Comparison of ENCODE assay signal across 8 mouse cellular contexts in genomic region chr13:23436231-23436661, GRCm38 (mm10). TPM values are rescaled to one million over a fixed set of nuclear protein-coding genes. Genes with fewer than 3 reads are reported as not detected.
DNase-seq lines count a peak whose midpoint lies in the region; ATAC-seq lines count a peak whose summit lies in the region.

No protein-coding gene starts in this region.

- no peak overlapping the region for H3K27ac ChIP-seq in forebrain, embryonic 15.5 days (replicated peaks)
- no peak overlapping the region for H3K27ac ChIP-seq in intestine, embryonic 15.5 days
- H3K27ac ChIP-seq in liver, embryonic 16.5 days (ENCODE audit: low read length): no peak overlapping the region
- no peak overlapping the region for H3K27ac ChIP-seq in neural tube, embryonic 15.5 days (replicated peaks)

- no peak for ATAC-seq in forebrain, embryonic 15.5 days (replicated peaks)
- no peak for ATAC-seq in intestine, embryonic 15.5 days
- ATAC-seq in liver, embryonic 16.5 days (ENCODE audit: low read depth): no peak
- ATAC-seq in neural tube, embryonic 15.5 days (ENCODE audit: low FRiP score): no peak

- H3K4me1 ChIP-seq in forebrain, embryonic 15.5 days: peaks cover 45% of the 10 kb centered on the region
- H3K4me1 ChIP-seq in intestine, embryonic 15.5 days (replicated peaks): 0 out of 2 replicates have a peak, but pooled peaks cover 2% of the 10 kb centered on the region
- H3K4me1 ChIP-seq in liver, embryonic 16.5 days (ENCODE audit: control insufficient read depth, low read depth, low read length): peaks cover 19% of the 10 kb centered on the region
- peaks cover 16% of the 10 kb centered on the region for H3K4me1 ChIP-seq in neural tube, embryonic 15.5 days

- H3K36me3 ChIP-seq in forebrain, embryonic 15.5 days: no peaks in the 10 kb centered on the region
- H3K36me3 ChIP-seq in intestine, embryonic 15.5 days: no peaks in the 10 kb centered on the region
- H3K36me3 ChIP-seq in liver, embryonic 16.5 days (ENCODE audit: control insufficient read depth, insufficient read depth): no peaks in the 10 kb centered on the region
- H3K36me3 ChIP-seq in neural tube, embryonic 15.5 days: no peaks in the 10 kb centered on the region

- WGBS in forebrain, embryonic 15.5 days: under 1% methylated on average over 11 of the region's 11 CpGs
- 1% methylated on average over 11 of the region's 11 CpGs for WGBS in intestine, embryonic 15.5 days
- WGBS in liver, embryonic 16.5 days (ENCODE audit: insufficient replicate concordance): under 1% methylated on average over 11 of the region's 11 CpGs
- WGBS in neural tube, embryonic 15.5 days: 3% methylated on average over 11 of the region's 11 CpGs

- H3K4me3 ChIP-seq in forebrain, embryonic 15.5 days: peak overlapping the region; percentile 30; the same call in 1 of the 2 replicates
- peak overlapping the region; percentile 43; the same call in 1 of the 2 replicates for H3K4me3 ChIP-seq in intestine, embryonic 15.5 days (replicated peaks)
- peak overlapping the region; percentile 66 for H3K4me3 ChIP-seq in liver, embryonic 16.5 days (ENCODE audit: low read depth, low read length)
- H3K4me3 ChIP-seq in neural tube, embryonic 15.5 days (replicated peaks): peak overlapping the region; percentile 39; the same call in 1 of the 2 replicates

- peak; percentile 58 to 77 for DNase-seq in spleen, postnatal 4 days (ENCODE audit: low spot score in 2 of 2)
- DNase-seq in spleen, postnatal 14 days (ENCODE audit: low spot score in 2 of 2): no peak
- DNase-seq in adrenal gland, postnatal 10 days: peak; percentile 76
- no peak for DNase-seq in gastrocnemius, postnatal 36 days

- no peaks in the 10 kb centered on the region for H3K9me3 ChIP-seq in forebrain, embryonic 15.5 days
- no peaks in the 10 kb centered on the region for H3K9me3 ChIP-seq in intestine, embryonic 15.5 days
- H3K9me3 ChIP-seq in liver, embryonic 16.5 days (replicated peaks; ENCODE audit: control insufficient read depth, low read length): no peaks in the 10 kb centered on the region
- H3K9me3 ChIP-seq in neural tube, embryonic 15.5 days (replicated peaks): no peaks in the 10 kb centered on the region

- intact Hi-C loops in gastrocnemius, postnatal 36 days (cut with DNase I): loop anchor here (5.0 kb wide), 1 partner anchor 1409 kb away; no protein-coding TSS in a partner anchor

- H3K27me3 ChIP-seq in forebrain, embryonic 15.5 days: no peaks in the 10 kb centered on the region
- no peaks in the 10 kb centered on the region for H3K27me3 ChIP-seq in intestine, embryonic 15.5 days (replicated peaks)
- no peaks in the 10 kb centered on the region for H3K27me3 ChIP-seq in liver, embryonic 16.5 days (ENCODE audit: control insufficient read depth, insufficient read depth, low read depth, low read length)
- H3K27me3 ChIP-seq in neural tube, embryonic 15.5 days (replicated peaks): no peaks in the 10 kb centered on the region

- H3K9ac ChIP-seq in forebrain, embryonic 15.5 days (replicated peaks): no peak overlapping the region
- H3K9ac ChIP-seq in intestine, embryonic 15.5 days: no peak overlapping the region
- no peak overlapping the region for H3K9ac ChIP-seq in liver, embryonic 16.5 days (ENCODE audit: low read depth, low read length)
- no peak overlapping the region for H3K9ac ChIP-seq in neural tube, embryonic 15.5 days (replicated peaks)

- peak overlapping the region; percentile 40 for H3K4me2 ChIP-seq in forebrain, embryonic 15.5 days (replicated peaks)
- H3K4me2 ChIP-seq in intestine, embryonic 15.5 days (replicated peaks): peak overlapping the region; percentile 76
- H3K4me2 ChIP-seq in liver, embryonic 16.5 days (ENCODE audit: low read depth, low read length): peak overlapping the region; percentile 80
- H3K4me2 ChIP-seq in neural tube, embryonic 15.5 days: peak overlapping the region; percentile 78

RNA-seq across cellular contexts. Expression of gene Abt1, which starts 12.6 kb away (rescaled TPM):
- total RNA-seq in adrenal gland, postnatal 10 days (2021): 1 to 10 TPM; 6.1 to 7.1 TPM
- polyA plus RNA-seq in forebrain, embryonic 15.5 days (2015; fragmentation: Nextera tagmentation; extraction: Ambion mirVana): 13.0 and 13.2 TPM in 2 replicates
- polyA plus RNA-seq in intestine, embryonic 15.5 days (2015; fragmentation: Nextera tagmentation; extraction: Ambion mirVana): 11.2 TPM in 2 replicates
- 4.5 TPM in 2 replicates for polyA plus RNA-seq in liver, embryonic 16.5 days (2015; fragmentation: Nextera tagmentation; extraction: Ambion mirVana)
- 9.3 and 10.3 TPM in 2 replicates for polyA plus RNA-seq in neural tube, embryonic 15.5 days (2015; fragmentation: Nextera tagmentation; extraction: Ambion mirVana)
- total RNA-seq in gastrocnemius, postnatal 36 days (2021): 1 to 10 TPM; 3.2 to 3.3 TPM

RNA-seq across cellular contexts. Expression of gene Btn1a1, which starts 29.5 kb away (rescaled TPM):
- under 1 TPM in 1 of 2 experiments, not detected in 1; 0.55 TPM for total RNA-seq in adrenal gland, postnatal 10 days (2021)
- polyA plus RNA-seq in forebrain, embryonic 15.5 days (2015; fragmentation: Nextera tagmentation; extraction: Ambion mirVana): 0.05 and 0.08 TPM in 2 replicates
- polyA plus RNA-seq in intestine, embryonic 15.5 days (2015; fragmentation: Nextera tagmentation; extraction: Ambion mirVana): 0.08 and 0.11 TPM in 2 replicates
- polyA plus RNA-seq in liver, embryonic 16.5 days (2015; fragmentation: Nextera tagmentation; extraction: Ambion mirVana): 1.9 and 2.0 TPM in 2 replicates
- polyA plus RNA-seq in neural tube, embryonic 15.5 days (2015; fragmentation: Nextera tagmentation; extraction: Ambion mirVana): 0.15 TPM in 1 of 2 replicates, not detected in the other
- not detected for total RNA-seq in gastrocnemius, postnatal 36 days (2021)

RNA-seq across cellular contexts. Expression of gene Btn2a2, which starts 52.4 kb away (rescaled TPM):
- not detected for total RNA-seq in adrenal gland, postnatal 10 days (2021)
- polyA plus RNA-seq in forebrain, embryonic 15.5 days (2015; fragmentation: Nextera tagmentation; extraction: Ambion mirVana): 0.11 TPM in 1 of 2 replicates, not detected in the other
- 0.16 and 0.23 TPM in 2 replicates for polyA plus RNA-seq in intestine, embryonic 15.5 days (2015; fragmentation: Nextera tagmentation; extraction: Ambion mirVana)
- not detected in 2 replicates for polyA plus RNA-seq in liver, embryonic 16.5 days (2015; fragmentation: Nextera tagmentation; extraction: Ambion mirVana)
- polyA plus RNA-seq in neural tube, embryonic 15.5 days (2015; fragmentation: Nextera tagmentation; extraction: Ambion mirVana): 0.14 and 0.22 TPM in 2 replicates
- not detected for total RNA-seq in gastrocnemius, postnatal 36 days (2021)

Comparison
In these comparisons a context has a peak if more than half of its experiments do, and no peak if none do; other contexts are left out.
1. DNase-seq: peak in spleen, postnatal 4 days (2 of 2) and adrenal gland, postnatal 10 days (single experiment); none in spleen, postnatal 14 days (0 of 2) and gastrocnemius, postnatal 36 days (0 of 2).
2. Peak in every context shown above with its lines, with median percentiles within 50 percentile points of each other: H3K4me2 ChIP-seq and H3K4me3 ChIP-seq.